Mouse (Mus musculus) testis, postnatal 10 days (tissue): ENCODE measurements around the gene Ffar3.

Source experiments
- DNase-seq: peaks from one replicate; pipeline ENCODE4 v3.0.0; 2021; ENCODE audit warnings: low spot score

Gene Ffar3

GRCm38 (mm10) chr7:30856078-30856477, at the start of gene Ffar3:
Gene Ffar3, minus strand, starts transcription at chr7:30856178.
- no peak for DNase-seq

GRCm38 (mm10) chr7:30904042-30904441, 48.1 kb upstream of the Ffar3 start:
- no peak for DNase-seq

GRCm38 (mm10) chr7:30895217-30895616, 39.2 kb upstream of the Ffar3 start:
- no peak for DNase-seq

- DNase-seq: no peak
Observed at GRCm38 (mm10) chr7:30892515-30892914, 36.5 kb upstream of the Ffar3 start.

GRCm38 (mm10) chr7:30891746-30892145, 35.8 kb upstream of the Ffar3 start:
- DNase-seq: no peak

- no peak for DNase-seq
Observed at GRCm38 (mm10) chr7:30890681-30891080, 34.7 kb upstream of the Ffar3 start.

GRCm38 (mm10) chr7:30888786-30889185, 32.8 kb upstream of the Ffar3 start:
- no peak for DNase-seq

- DNase-seq: no peak
Observed at GRCm38 (mm10) chr7:30887568-30888188, 31.7 kb upstream of the Ffar3 start.

GRCm38 (mm10) chr7:30886852-30887251, 30.9 kb upstream of the Ffar3 start:
- DNase-seq: no peak

GRCm38 (mm10) chr7:30884047-30884446, 28.1 kb upstream of the Ffar3 start:
- DNase-seq: no peak

- DNase-seq: no peak
Observed at GRCm38 (mm10) chr7:30881367-30881766, 25.4 kb upstream of the Ffar3 start.

GRCm38 (mm10) chr7:30880176-30880575, 24.2 kb upstream of the Ffar3 start, which contains the start of gene Cd22:
Gene Cd22, minus strand, starts transcription at chr7:30880342.
- no peak for DNase-seq

GRCm38 (mm10) chr7:30878950-30879349, 23.0 kb upstream of the Ffar3 start:
- DNase-seq: no peak

GRCm38 (mm10) chr7:30873083-30873482, 17.1 kb upstream of the Ffar3 start:
- peak; percentile 94 for DNase-seq

GRCm38 (mm10) chr7:30863386-30863785, 7.4 kb upstream of the Ffar3 start:
- DNase-seq: no peak

GRCm38 (mm10) chr7:30861464-30861863, 5.5 kb upstream of the Ffar3 start, which contains the start of gene Ffar1:
Gene Ffar1, minus strand, starts transcription at chr7:30861564.
- no peak for DNase-seq

- peak; percentile 76 for DNase-seq
Observed at GRCm38 (mm10) chr7:30859635-30860402, 3.8 kb upstream of the Ffar3 start.

GRCm38 (mm10) chr7:30859290-30859634, 3.3 kb upstream of the Ffar3 start:
- DNase-seq: peak; percentile 92

- DNase-seq: no peak
Observed at GRCm38 (mm10) chr7:30857746-30858145, 1.8 kb upstream of the Ffar3 start.

- no peak for DNase-seq
Observed at GRCm38 (mm10) chr7:30851421-30851820, 4.6 kb downstream of the Ffar3 start.

- no peak for DNase-seq
Observed at GRCm38 (mm10) chr7:30847934-30848333, 8.0 kb downstream of the Ffar3 start.

- no peak for DNase-seq
Observed at GRCm38 (mm10) chr7:30847386-30847785, 8.6 kb downstream of the Ffar3 start.

- DNase-seq: no peak
Observed at GRCm38 (mm10) chr7:30846505-30847053, 9.4 kb downstream of the Ffar3 start.
